Mouse (Mus musculus) lung, postnatal 0 days (tissue): ENCODE data around the gene Fbxo46.

ENCODE experiments used
- CTCF ChIP-seq: IDR thresholded peaks from 2 replicates; pipeline ENCODE4 v1.5.1; 2016; ENCODE audit warnings: antibody characterized with exemption, mild to moderate bottlenecking
- EP300 ChIP-seq: IDR thresholded peaks from 2 replicates; pipeline ENCODE4 v1.6.1; 2016; ENCODE audit warnings: antibody characterized with exemption, mild to moderate bottlenecking, control low read depth

DNA sequence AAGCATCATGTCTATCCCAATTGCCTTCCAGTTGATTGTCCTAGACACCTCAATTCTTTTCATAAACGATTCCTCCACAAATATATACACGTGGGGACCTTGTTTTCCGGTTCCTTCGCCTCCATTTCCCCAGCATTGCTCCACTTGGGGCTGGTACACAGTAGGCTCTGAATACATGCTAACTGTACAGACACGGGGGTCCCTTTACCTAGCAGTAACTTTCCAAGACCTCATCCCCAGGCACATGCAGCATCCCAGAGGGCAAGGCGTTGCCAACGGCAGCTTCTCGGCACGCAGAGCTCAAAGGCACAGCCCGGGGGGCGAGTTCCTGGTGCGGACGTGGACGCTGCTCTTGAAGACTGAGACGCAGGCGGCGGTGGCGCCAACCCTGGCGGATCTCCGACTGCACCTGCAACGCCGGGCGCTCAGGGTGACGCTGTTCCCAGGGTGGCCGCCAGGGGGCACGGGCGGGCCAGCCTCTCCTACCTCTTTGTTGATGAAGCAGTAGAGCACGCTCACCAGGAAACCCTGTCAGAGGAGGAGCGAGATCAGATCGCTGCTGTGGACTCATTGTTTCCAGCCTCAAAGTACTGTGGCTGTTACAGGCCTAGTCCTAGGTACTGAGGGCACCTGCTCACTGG is 37.6 kb downstream of the Fbxo46 start:
- no peak for TF ChIP-seq EP300
- peak; percentile 99 for TF ChIP-seq CTCF
